Mouse (Mus musculus) liver, adult 2 months (tissue): Measurements from ENCODE around the gene Yars.

ENCODE experiments used
- CTCF ChIP-seq: fragments of 200-500 bp; IDR thresholded peaks from 2 replicates; pipeline ENCODE4 v1.5.1; 2011; ENCODE audit warnings: low read depth, low read length, control low read depth
- POLR2A ChIP-seq: fragments of 200-500 bp; IDR thresholded peaks from 2 replicates; pipeline ENCODE4 v1.6.1; 2011; ENCODE audit warnings: low read length, control low read depth; ENCODE audit not compliant: insufficient read depth; ENCODE audit errors: extremely low read depth

- TF ChIP-seq POLR2A (no peak), CTCF (no peak)
Observed at GRCm38 (mm10) chr4:129161076-129161475, 28.5 kb upstream of the Yars start.
